11 mouse cellular contexts compared by ENCODE assay signal in the genomic region with DNA sequence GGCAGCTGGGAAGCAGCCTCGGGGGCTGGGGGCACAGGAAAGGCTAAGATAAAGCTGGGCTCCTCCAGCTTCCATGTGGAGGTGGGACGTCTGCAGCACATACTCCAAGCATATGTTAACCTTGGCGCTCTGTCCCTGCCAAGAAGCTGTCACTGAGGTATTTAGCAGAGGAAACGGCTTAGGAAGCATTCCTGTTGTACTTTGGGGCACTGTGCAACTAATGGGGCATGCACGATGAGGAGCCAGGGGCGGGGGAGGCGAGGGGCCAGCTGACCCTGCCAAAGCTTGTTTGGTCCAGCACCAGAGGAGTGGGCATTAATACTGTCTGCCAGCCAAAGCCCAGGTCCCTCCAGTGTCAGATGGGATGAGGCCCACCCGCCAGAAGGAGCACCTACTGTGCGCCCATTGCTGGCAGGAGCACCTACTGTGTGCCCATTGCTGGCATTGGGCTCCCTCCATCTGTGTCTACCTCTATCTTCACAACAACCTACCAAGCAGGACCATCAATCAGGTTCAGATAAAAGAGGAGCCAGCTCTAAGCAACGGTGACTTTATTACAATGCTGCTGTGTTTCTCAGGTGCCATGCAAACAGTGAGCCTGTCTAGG.
DNase-seq lines count a peak whose midpoint lies in the region; ATAC-seq lines count a peak whose summit lies in the region.
"Had no signal": no experiment of that assay in that cellular context is flagged by ENCODE, and none has a peak within 500 bp of the region (broad histone marks: within the 10 kb centered on the region; RNA-seq: fewer than 3 reads in every experiment).

No protein-coding gene starts in this region.

- no peaks in the 10 kb centered on the region for H3K36me3 ChIP-seq in forebrain, embryonic 10.5 days (replicated peaks)
- H3K36me3 ChIP-seq in forebrain, embryonic 12.5 days (replicated peaks): no peaks in the 10 kb centered on the region
- H3K36me3 ChIP-seq in forebrain, embryonic 11.5 days (ENCODE audit: control insufficient read depth, insufficient read depth, low read length): no peaks in the 10 kb centered on the region
- no peaks in the 10 kb centered on the region for H3K36me3 ChIP-seq in midbrain, embryonic 13.5 days
- H3K36me3 ChIP-seq: limb, embryonic 12.5 days had no signal

- no peak overlapping the region for H3K4me2 ChIP-seq in forebrain, embryonic 12.5 days
- H3K4me2 ChIP-seq in forebrain, embryonic 11.5 days (ENCODE audit: low read depth, low read length, severe bottlenecking): no peak overlapping the region
- H3K4me2 ChIP-seq in midbrain, embryonic 13.5 days (replicated peaks): no peak overlapping the region
- H3K4me2 ChIP-seq: limb, embryonic 12.5 days had no signal

- no peak overlapping the region for H3K9ac ChIP-seq in forebrain, embryonic 12.5 days
- H3K9ac ChIP-seq in forebrain, embryonic 11.5 days (ENCODE audit: low read length): no peak overlapping the region
- no peak overlapping the region for H3K9ac ChIP-seq in midbrain, embryonic 13.5 days (replicated peaks)
- H3K9ac ChIP-seq: limb, embryonic 12.5 days had no signal

- no peak for ATAC-seq in forebrain, embryonic 12.5 days (ENCODE audit: low FRiP score)
- ATAC-seq in forebrain, embryonic 11.5 days (replicated peaks; ENCODE audit: low FRiP score): no peak
- ATAC-seq in erythroid progenitor cell, adult 5-6 weeks (replicated peaks; ENCODE audit: low FRiP score, poor library complexity, severe bottlenecking): no peak
- no peak for ATAC-seq in midbrain, embryonic 13.5 days
- ATAC-seq: inflammation-experienced regulatory T-cells, adult 6 months had no signal

- H3K4me1 ChIP-seq in forebrain, embryonic 10.5 days: peaks cover 23% of the 10 kb centered on the region
- peaks cover 20% of the 10 kb centered on the region for H3K4me1 ChIP-seq in forebrain, embryonic 12.5 days
- H3K4me1 ChIP-seq in forebrain, embryonic 11.5 days (replicated peaks; ENCODE audit: control insufficient read depth, insufficient read depth, low read length): no peaks in the 10 kb centered on the region; the same call in 1 of the 2 replicates
- peaks cover 26% of the 10 kb centered on the region for H3K4me1 ChIP-seq in midbrain, embryonic 13.5 days (replicated peaks)

- no peak for DNase-seq in forebrain, embryonic 10.5 days (ENCODE audit: extremely low spot score, low spot score)
- DNase-seq in kidney, adult 9 months: peak; percentile 14
- DNase-seq in kidney, adult 18-20 months: no peak
- DNase-seq in forebrain, embryonic 11.5 days (ENCODE audit: low spot score): peak; percentile 51
- peak; percentile 8 to 21 for DNase-seq in kidney, postnatal 36 days
- DNase-seq: right cerebral cortex, postnatal 14 days had no signal

- H3K27me3 ChIP-seq in forebrain, embryonic 10.5 days (ENCODE audit: poor library complexity, severe bottlenecking): no peaks in the 10 kb centered on the region; the same call in 1 of the 2 replicates
- no peaks in the 10 kb centered on the region for H3K27me3 ChIP-seq in forebrain, embryonic 12.5 days
- no peaks in the 10 kb centered on the region for H3K27me3 ChIP-seq in forebrain, embryonic 11.5 days (ENCODE audit: control insufficient read depth, insufficient read depth, low read length)
- no peaks in the 10 kb centered on the region for H3K27me3 ChIP-seq in midbrain, embryonic 13.5 days

- H3K4me3 ChIP-seq in forebrain, embryonic 10.5 days: no peak overlapping the region
- H3K4me3 ChIP-seq in forebrain, embryonic 12.5 days (replicated peaks): no peak overlapping the region
- no peak overlapping the region for H3K4me3 ChIP-seq in forebrain, embryonic 11.5 days (ENCODE audit: low read depth, low read length)
- H3K4me3 ChIP-seq in midbrain, embryonic 13.5 days (replicated peaks): no peak overlapping the region
- H3K4me3 ChIP-seq: limb, embryonic 12.5 days had no signal

- 0 out of 2 replicates have a peak overlapping the region, but pooled peaks have one; percentile 31 for H3K27ac ChIP-seq in forebrain, embryonic 10.5 days
- H3K27ac ChIP-seq in forebrain, embryonic 12.5 days: no peak overlapping the region
- H3K27ac ChIP-seq in forebrain, embryonic 11.5 days (ENCODE audit: low read depth, low read length): no peak overlapping the region
- H3K27ac ChIP-seq in midbrain, embryonic 13.5 days: no peak overlapping the region
- H3K27ac ChIP-seq: limb, embryonic 12.5 days had no signal

- WGBS in forebrain, embryonic 10.5 days: 82% methylated on average over 10 of the region's 10 CpGs
- 81% methylated on average over 10 of the region's 10 CpGs for WGBS in forebrain, embryonic 12.5 days
- 83% methylated on average over 10 of the region's 10 CpGs for WGBS in forebrain, embryonic 11.5 days
- WGBS in midbrain, embryonic 13.5 days: 82% methylated on average over 10 of the region's 10 CpGs

- H3K9me3 ChIP-seq in forebrain, embryonic 10.5 days: no peaks in the 10 kb centered on the region
- no peaks in the 10 kb centered on the region for H3K9me3 ChIP-seq in forebrain, embryonic 12.5 days
- H3K9me3 ChIP-seq in forebrain, embryonic 11.5 days (ENCODE audit: control insufficient read depth, low read length): no peaks in the 10 kb centered on the region
- no peaks in the 10 kb centered on the region for H3K9me3 ChIP-seq in midbrain, embryonic 13.5 days
- H3K9me3 ChIP-seq: limb, embryonic 12.5 days had no signal

Comparison
In these comparisons a context has a peak if more than half of its experiments do, and no peak if none do; other contexts are left out.
1. DNase-seq: peak in kidney, adult 9 months (single experiment), forebrain, embryonic 11.5 days (single experiment) and kidney, postnatal 36 days (2 of 2); none in forebrain, embryonic 10.5 days (single experiment) and kidney, adult 18-20 months (single experiment).